Mouse (Mus musculus) inflammation-experienced regulatory T-cells, adult 6 months (primary cell): ENCODE measurements at regions not wholly inside any gene's neighbourhood (a gene's known extent, or its start where the extent isn't known, plus 50 kb on each side); places are given as distances from the start of the nearest gene placed in this dataset.

Experiments used
- ATAC-seq: one replicate; pipeline ENCODE4 v1.8.0; 2017

DNA sequence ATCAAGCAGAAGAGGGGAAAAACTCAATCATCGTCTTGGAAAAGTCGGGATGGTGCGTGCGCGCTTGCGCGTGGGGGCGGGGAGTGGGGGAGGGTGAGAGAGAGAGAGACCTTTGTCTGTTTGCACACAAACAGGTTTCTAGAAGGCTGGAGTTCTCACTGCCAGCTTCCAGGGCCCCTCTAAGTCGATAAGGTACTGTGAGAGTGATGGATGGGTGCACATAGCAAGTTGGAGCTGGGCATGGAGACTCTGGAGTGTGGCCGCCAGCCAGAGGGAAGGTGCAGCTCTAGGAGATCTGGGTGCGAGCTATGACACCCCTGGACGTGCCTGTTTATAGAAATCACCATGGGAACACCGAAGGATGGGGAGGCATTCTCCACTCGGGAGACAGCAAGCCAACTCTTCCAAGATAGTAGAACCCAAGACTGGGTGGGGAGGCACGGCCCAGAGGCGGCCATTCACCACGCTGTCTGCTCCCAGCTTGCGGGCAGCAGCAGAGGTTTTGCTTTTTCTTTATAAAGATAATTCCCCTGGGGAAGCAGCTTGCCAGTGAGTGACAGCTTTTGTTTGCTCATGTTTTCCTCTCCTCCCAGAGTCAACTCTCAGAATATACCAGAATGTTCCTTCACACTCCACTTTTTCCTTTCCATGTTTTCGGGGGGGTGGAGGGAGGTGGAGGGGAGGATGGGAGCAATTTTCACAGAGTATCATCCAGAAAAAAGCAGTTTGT is 128.0 kb upstream of the Zfp703 start:
- ATAC-seq: no peak

- no peak for ATAC-seq
Measured at GRCm38 (mm10) chr8:26851871-26852800, 125.0 kb upstream of the Zfp703 start.

DNA sequence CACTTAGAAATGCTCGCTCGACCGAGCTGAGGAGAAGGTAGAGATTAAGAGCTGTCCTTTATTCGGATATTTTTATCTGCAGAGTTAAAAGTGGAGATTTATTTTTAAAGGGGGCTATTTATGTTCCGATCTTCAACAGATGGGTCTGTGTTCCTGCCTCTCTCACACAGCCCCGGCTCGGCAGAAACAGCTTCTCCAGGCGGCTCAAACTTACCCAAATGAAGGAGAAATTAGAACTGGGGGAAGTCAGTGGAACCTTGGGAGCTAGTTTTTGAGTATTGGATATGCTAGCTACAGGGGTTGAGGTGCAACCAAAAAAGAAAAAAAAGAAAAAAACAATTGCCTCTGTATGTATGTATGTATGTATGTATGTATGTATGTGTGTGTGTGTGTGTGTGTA is 124.2 kb upstream of the Zfp703 start:
- ATAC-seq: no peak

GRCm38 (mm10) chr8:26854557-26855238 is 122.4 kb upstream of the Zfp703 start:
- no peak for ATAC-seq

- ATAC-seq: no peak
Measured at GRCm38 (mm10) chr8:26855256-26855655, 121.9 kb upstream of the Zfp703 start.

- ATAC-seq: no peak
Measured at GRCm38 (mm10) chr8:26864571-26864970, 112.6 kb upstream of the Zfp703 start.

GRCm38 (mm10) chr8:26864971-26865370 is 112.2 kb upstream of the Zfp703 start:
- ATAC-seq: no peak

DNA sequence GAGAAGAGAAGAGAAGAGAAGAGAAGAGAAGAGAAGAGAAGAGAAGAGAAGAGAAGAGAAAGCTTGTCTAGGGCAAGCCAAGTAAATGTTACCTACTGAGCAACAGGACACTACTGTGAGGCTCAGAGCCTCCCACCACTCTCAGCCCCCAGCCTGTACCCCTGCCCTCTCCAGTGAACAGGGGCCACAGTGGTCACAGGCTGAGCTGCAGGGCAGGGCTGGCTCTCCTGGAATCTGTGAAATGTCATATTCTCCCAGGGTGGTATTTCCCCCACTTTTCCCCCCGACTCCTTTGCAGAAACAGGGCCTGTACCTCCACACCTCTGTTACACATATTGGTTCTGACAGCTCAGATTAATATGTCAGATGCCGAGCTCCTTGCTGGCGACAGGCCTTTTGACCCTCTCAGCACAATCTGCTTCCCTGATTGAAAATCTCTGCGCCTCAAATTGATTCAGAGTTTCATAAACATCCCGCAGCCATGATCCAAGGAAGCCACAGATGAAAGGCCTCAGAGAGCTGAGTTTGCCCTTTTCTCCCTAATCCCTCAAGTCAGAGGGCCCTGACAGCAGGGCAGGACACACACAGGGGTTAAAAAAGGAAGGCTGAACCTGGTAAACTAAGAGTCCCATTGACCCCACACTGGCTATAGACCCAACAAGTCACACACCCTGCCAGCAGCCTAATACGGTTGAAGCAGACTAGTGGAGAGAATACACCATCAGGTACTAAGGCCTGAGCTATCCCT is 108.8 kb upstream of the Zfp703 start:
- no peak for ATAC-seq

GRCm38 (mm10) chr8:26868849-26869110 is 108.3 kb upstream of the Zfp703 start:
- no peak for ATAC-seq

GRCm38 (mm10) chr8:26871838-26872237 is 105.3 kb upstream of the Zfp703 start:
- no peak for ATAC-seq

- ATAC-seq: no peak
Measured at GRCm38 (mm10) chr8:26872382-26872781, 104.7 kb upstream of the Zfp703 start.

- ATAC-seq: no peak
Measured at GRCm38 (mm10) chr8:26872815-26873214, 104.3 kb upstream of the Zfp703 start.

DNA sequence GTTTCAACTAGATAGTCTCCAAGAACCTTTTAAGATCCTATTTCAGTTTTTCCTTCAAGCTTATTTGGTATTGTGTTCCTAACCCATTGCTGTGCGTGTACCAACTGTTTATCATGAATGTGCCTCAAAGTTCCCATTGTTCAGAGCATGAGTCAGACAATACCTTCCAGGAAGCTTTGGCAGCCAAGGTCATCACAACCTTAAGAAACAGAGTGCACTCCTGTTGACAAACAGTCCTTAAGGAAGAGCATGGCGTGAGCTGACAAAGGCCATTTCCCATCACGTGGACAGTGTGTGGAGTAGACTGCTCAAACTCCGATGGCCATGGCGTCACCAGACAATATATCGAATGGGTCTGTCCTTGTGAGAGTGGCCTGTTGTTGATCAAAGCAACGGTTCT is 96.9 kb upstream of the Zfp703 start:
- no peak for ATAC-seq

- ATAC-seq: no peak
Measured at GRCm38 (mm10) chr8:26881268-26882120, 95.6 kb upstream of the Zfp703 start.

DNA sequence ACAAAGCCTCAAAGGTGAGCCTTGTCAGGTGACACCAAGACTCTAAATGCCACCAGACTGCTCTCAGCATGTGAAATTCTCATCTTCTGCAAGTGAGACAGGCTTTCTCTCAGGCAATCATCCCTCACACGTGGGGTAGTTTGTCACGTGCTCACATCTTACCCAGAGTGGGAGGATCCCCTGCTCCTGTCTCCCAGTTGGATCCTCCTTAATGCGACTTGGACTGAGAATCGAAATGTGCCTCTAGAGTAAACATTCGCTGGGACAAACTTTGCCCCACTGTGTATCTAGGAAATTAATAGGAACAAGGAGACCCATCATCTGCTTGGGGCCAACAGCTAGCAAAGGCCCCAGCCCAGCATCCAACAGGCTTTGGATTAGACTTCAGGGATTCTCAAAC is 94.5 kb upstream of the Zfp703 start:
- no peak for ATAC-seq

DNA sequence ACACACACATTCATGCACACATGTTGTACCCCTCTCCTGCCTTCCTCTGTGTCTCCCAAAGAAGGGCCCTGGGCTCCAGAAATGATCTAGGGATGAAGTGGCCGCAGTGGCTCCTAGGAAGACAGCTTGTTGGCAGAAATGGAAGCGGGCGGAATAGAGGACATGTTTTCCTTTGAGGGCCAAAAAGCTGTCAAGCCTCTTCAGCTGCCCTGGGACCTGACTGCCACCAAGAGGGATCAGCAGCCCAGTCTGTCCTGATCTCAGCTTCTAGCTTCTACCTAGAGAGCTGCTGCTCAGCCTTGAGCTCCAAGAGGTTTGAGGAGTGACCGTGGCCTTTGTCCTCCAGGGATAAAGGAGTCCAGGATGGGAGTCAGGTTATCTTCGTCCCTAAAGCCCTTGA is 93.8 kb upstream of the Zfp703 start:
- ATAC-seq: no peak

- ATAC-seq: no peak
Measured at GRCm38 (mm10) chr8:26883770-26884169, 93.4 kb upstream of the Zfp703 start.

DNA sequence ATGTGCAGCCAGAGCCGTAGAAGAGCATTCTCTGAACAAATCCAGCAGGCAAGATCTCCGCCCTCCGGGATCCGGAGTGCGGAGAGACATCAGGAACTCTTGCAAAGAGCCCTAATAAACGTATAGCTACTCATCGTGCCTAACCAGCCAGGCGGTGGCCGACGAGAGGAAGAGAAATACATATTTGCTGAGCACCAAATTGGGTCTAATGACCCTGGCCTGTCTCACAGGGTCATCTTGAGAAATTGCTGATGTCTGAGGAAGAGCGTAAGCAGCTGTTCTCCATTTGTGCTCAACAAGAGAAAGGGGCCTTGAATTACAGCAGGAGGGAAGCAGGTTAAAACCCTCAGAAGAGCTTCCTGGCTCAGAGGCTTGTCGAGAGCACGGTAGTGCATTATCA is 92.8 kb upstream of the Zfp703 start:
- no peak for ATAC-seq

GRCm38 (mm10) chr8:26885365-26885764 is 91.8 kb upstream of the Zfp703 start:
- no peak for ATAC-seq

DNA sequence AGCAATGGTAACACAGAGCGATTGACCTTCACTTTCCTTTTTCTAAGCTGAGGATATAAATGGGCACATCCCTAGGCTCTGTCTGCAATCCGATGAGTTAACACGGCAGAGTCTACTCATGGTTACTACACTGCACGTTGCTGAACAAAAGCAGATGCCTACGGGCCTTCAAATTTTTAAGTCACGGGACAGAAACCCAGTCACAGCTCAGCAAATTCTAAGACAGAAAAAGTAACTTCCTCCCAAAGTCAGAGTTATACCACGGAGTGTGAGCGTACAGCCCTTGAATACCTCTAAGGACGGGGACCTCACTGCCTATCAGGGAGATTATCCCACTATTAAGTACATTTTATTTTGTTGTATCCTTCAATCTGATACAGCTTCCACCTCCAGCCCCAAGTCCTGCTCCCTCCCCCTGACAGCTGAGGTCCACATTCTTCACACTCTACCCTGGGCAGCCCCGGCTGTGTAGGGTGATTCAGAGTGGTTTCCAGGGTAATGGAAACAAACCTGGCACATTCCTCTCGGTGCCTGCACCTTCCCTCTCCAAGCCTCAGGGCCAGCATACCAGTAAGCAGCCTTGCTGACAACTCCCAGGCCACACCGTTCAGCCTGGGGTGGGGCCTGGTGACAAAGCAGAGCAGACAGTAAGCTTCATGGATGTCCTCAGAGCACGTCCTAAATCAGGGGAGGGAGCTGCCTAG is 90.2 kb upstream of the Zfp703 start:
- ATAC-seq: no peak

- no peak for ATAC-seq
Measured at GRCm38 (mm10) chr8:26887551-26887950, 89.6 kb upstream of the Zfp703 start.
